Mouse (Mus musculus): ENCODE results near the gene Gm39566. TPM values are rescaled to one million over a fixed set of nuclear protein-coding genes. Genes with fewer than 3 reads are reported as not detected.

The Gm39566 gene
- polyA plus RNA-seq, 1 experiment = not detected

DNA sequence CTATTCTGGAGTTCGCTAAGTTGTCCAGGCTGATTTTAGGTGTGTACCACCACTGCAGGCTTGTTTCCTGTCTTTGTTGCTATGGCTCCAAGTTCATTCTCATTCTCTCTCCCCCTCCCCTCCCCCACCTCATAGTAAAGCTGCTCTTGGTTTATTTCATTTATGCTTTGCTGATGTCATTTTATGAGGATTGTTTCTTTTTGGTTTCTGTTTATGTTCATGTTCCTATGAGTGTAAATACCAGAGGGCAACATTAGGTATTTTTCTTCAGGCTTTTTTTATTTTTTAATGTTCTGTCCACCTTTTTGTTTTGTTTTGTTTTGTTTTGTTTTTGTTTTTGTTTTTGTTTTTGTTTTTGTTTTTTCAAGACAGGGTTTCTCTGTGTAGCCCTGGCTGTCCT lies 53.2 kb downstream of the Gm39566 start, which contains the start of gene Slc35g3:
Slc35g3 (minus strand) TSS at position 101 of the 400 bp plus-strand sequence.
- TF ChIP-seq GATA1 (IDR thresholded peaks at IDR 0.05; ENCODE audit: low read length) = no peak

Other genes starting within 250 kb of the Gm39566 start
- gene Wrap53, start 235.0 kb downstream of the Gm39566 start, polyA plus RNA-seq (2012) = 11.0 and 23.0 TPM in 2 replicates
- 209 and 211 TPM in 2 replicates for gene Trp53, start 234.9 kb downstream of the Gm39566 start, polyA plus RNA-seq (2012)
- 69.6 and 87.4 TPM in 2 replicates for gene Atp1b2, start 209.4 kb downstream of the Gm39566 start, polyA plus RNA-seq (2012)
- not detected in 2 replicates for gene Shbg, start 197.4 kb downstream of the Gm39566 start, polyA plus RNA-seq (2012)
- gene Sat2, start 193.3 kb downstream of the Gm39566 start, polyA plus RNA-seq (2012) = not detected in 2 replicates
- gene Fxr2, start 182.3 kb downstream of the Gm39566 start, polyA plus RNA-seq (2012) = 76.6 and 104 TPM in 2 replicates
- 0.30 and 0.49 TPM in 2 replicates for gene Sox15, start 160.0 kb downstream of the Gm39566 start, polyA plus RNA-seq (2012)
- 24.4 and 30.0 TPM in 2 replicates for gene Mpdu1, start 152.7 kb downstream of the Gm39566 start, polyA plus RNA-seq (2012)
- 1.1 and 1.2 TPM in 2 replicates for gene Cd68, start 149.1 kb downstream of the Gm39566 start, polyA plus RNA-seq (2012)
- 326 and 403 TPM in 2 replicates for gene Eif4a1, start 142.9 kb downstream of the Gm39566 start, polyA plus RNA-seq (2012)
- gene Senp3, start 133.2 kb downstream of the Gm39566 start, polyA plus RNA-seq (2012) = 117 and 153 TPM in 2 replicates
- gene Tnfsf13, start 129.5 kb downstream of the Gm39566 start, polyA plus RNA-seq (2012) = not detected in 2 replicates
- not detected in 2 replicates for gene Tnfsf12, start 119.4 kb downstream of the Gm39566 start, polyA plus RNA-seq (2012)
- gene Tnfsfm13, start 119.2 kb downstream of the Gm39566 start, polyA plus RNA-seq (2012) = not detected in 2 replicates
- 65.1 and 65.3 TPM in 2 replicates for gene Polr2a, start 56.7 kb downstream of the Gm39566 start, polyA plus RNA-seq (2012)
- not detected in 2 replicates for gene Slc35g3, start 53.3 kb downstream of the Gm39566 start, polyA plus RNA-seq (2012)
- 14.5 and 15.2 TPM in 2 replicates for gene Zbtb4, start 49.4 kb downstream of the Gm39566 start, polyA plus RNA-seq (2012)
- gene Chrnb1, start 19.4 kb downstream of the Gm39566 start, polyA plus RNA-seq (2012) = 0.03 and 0.11 TPM in 2 replicates
- gene Fgf11, start 13.4 kb downstream of the Gm39566 start, polyA plus RNA-seq (2012) = 0.39 and 0.53 TPM in 2 replicates
- not detected in 2 replicates for gene Tmem102, start 9.7 kb downstream of the Gm39566 start, polyA plus RNA-seq (2012)
- gene Spem2, start 3.2 kb upstream of the Gm39566 start, polyA plus RNA-seq (2012) = not detected in 2 replicates
- gene Spem1, start 6.9 kb upstream of the Gm39566 start, polyA plus RNA-seq (2012) = not detected in 2 replicates
- 0.99 and 1.1 TPM in 2 replicates for gene Nlgn2, start 22.5 kb upstream of the Gm39566 start, polyA plus RNA-seq (2012)
- gene Tmem256, start 23.2 kb upstream of the Gm39566 start, polyA plus RNA-seq (2012) = 404 and 460 TPM in 2 replicates
- 43.0 and 56.9 TPM in 2 replicates for gene Plscr3, start 31.1 kb upstream of the Gm39566 start, polyA plus RNA-seq (2012)
- 0.09 and 0.91 TPM in 2 replicates for gene Tnk1, start 43.4 kb upstream of the Gm39566 start, polyA plus RNA-seq (2012)
- not detected in 2 replicates for gene Tmem95, start 62.7 kb upstream of the Gm39566 start, polyA plus RNA-seq (2012)
- 0.27 and 0.39 TPM in 2 replicates for gene Kctd11, start 66.1 kb upstream of the Gm39566 start, polyA plus RNA-seq (2012)
- gene Acap1, start 80.2 kb upstream of the Gm39566 start, polyA plus RNA-seq (2012) = 107 and 119 TPM in 2 replicates
- gene 2810408A11Rik, start 85.7 kb upstream of the Gm39566 start, polyA plus RNA-seq (2012) = 1.0 and 1.5 TPM in 2 replicates
- gene Neurl4, start 85.8 kb upstream of the Gm39566 start, polyA plus RNA-seq (2012) = 83.2 and 85.5 TPM in 2 replicates
- gene Gps2, start 98.6 kb upstream of the Gm39566 start, polyA plus RNA-seq (2012) = 246 and 266 TPM in 2 replicates
- 3,518 and 5,018 TPM in 2 replicates for gene Eif5a, start 106.7 kb upstream of the Gm39566 start, polyA plus RNA-seq (2012)
- gene Ybx2, start 120.5 kb upstream of the Gm39566 start, polyA plus RNA-seq (2012) = 0.19 TPM in 1 of 2 replicates, not detected in the other
- 0.03 and 0.35 TPM in 2 replicates for gene Slc2a4, start 132.9 kb upstream of the Gm39566 start, polyA plus RNA-seq (2012)
- gene Cldn7, start 149.5 kb upstream of the Gm39566 start, polyA plus RNA-seq (2012) = not detected in 2 replicates
- gene Ctdnep1, start 165.9 kb upstream of the Gm39566 start, polyA plus RNA-seq (2012) = 224 and 279 TPM in 2 replicates
- gene Elp5, start 167.2 kb upstream of the Gm39566 start, polyA plus RNA-seq (2012) = 7.7 and 13.2 TPM in 2 replicates
- gene Gabarap, start 175.8 kb upstream of the Gm39566 start, polyA plus RNA-seq (2012) = 164 and 205 TPM in 2 replicates
- 92.5 and 117 TPM in 2 replicates for gene Phf23, start 180.5 kb upstream of the Gm39566 start, polyA plus RNA-seq (2012)
- gene Dvl2, start 185.3 kb upstream of the Gm39566 start, polyA plus RNA-seq (2012) = 59.6 and 66.9 TPM in 2 replicates
- gene Acadvl, start 200.1 kb upstream of the Gm39566 start, polyA plus RNA-seq (2012) = 19.7 and 28.8 TPM in 2 replicates
- gene Dlg4, start 201.6 kb upstream of the Gm39566 start, polyA plus RNA-seq (2012) = 7.4 and 7.6 TPM in 2 replicates
- not detected in 2 replicates for gene Asgr1, start 238.8 kb upstream of the Gm39566 start, polyA plus RNA-seq (2012)

Data from G1E-ER4 (cell line).